Mouse (Mus musculus) ES-E14 (cell line): ENCODE results near the gene Cplane1. TPM values are rescaled to one million over a fixed set of nuclear protein-coding genes. Genes with fewer than 3 reads are reported as not detected.

Experiments used
- DNase-seq: peaks from one replicate; pipeline ENCODE4 v3.0.0-alpha.2; 2013; ENCODE audit warnings: low read depth, low spot score
- H3K27ac ChIP-seq: 2 replicates; pipeline ENCODE4 v1.5.1; 2012; ENCODE audit warnings: low read depth, mild to moderate bottlenecking, low read length, moderate library complexity, mixed read lengths; ENCODE audit not compliant: poor library complexity, insufficient read depth, severe bottlenecking
- H3K36me3 ChIP-seq: 2 replicates; pipeline ENCODE4 v1.6.1; 2012; ENCODE audit warnings: mild to moderate bottlenecking, low read length, moderate library complexity, mixed read lengths; ENCODE audit not compliant: control insufficient read depth, poor library complexity, insufficient read depth, severe bottlenecking
- H3K4me1 ChIP-seq, 2 experiments: fragments of 150-350 bp in 1 of 2; sonication (generic) in 1 of 2; 2 replicates each; pipeline ENCODE4 v1.6.1; 2012; ENCODE audit warnings: low read length in 2 of 2, mild to moderate bottlenecking in 1 of 2, mixed read lengths in 1 of 2; ENCODE audit not compliant: control insufficient read depth in 2 of 2, insufficient read depth in 2 of 2, poor library complexity in 1 of 2
- H3K4me3 ChIP-seq, 2 experiments: fragments of 150-350 bp in 1 of 2; sonication (generic) in 1 of 2; 2 replicates each; pipeline ENCODE4 v1.5.1; 2012; ENCODE audit warnings: low read length in 2 of 2, low read depth in 1 of 2, mild to moderate bottlenecking in 1 of 2, mixed read lengths in 1 of 2; ENCODE audit not compliant: insufficient read depth in 1 of 2, poor library complexity in 1 of 2, severe bottlenecking in 1 of 2
- H3K9ac ChIP-seq: 2 replicates; pipeline ENCODE4 v1.6.1; 2012; ENCODE audit warnings: low read depth, mild to moderate bottlenecking, low read length, mixed read lengths; ENCODE audit not compliant: poor library complexity, insufficient read depth, severe bottlenecking
- H3K9me3 ChIP-seq: fragments of 150-350 bp; sonication (generic); 2 replicates; pipeline ENCODE4 v1.6.1; 2012; ENCODE audit warnings: low read depth, mild to moderate bottlenecking, low read length; ENCODE audit not compliant: control insufficient read depth, insufficient read depth
- CHD2 ChIP-seq: IDR thresholded peaks from 2 replicates; pipeline ENCODE4 v1.6.1; 2014; ENCODE audit warnings: mild to moderate bottlenecking, low read depth, low read length, inconsistent platforms
- HCFC1 ChIP-seq: IDR thresholded peaks from 2 replicates; pipeline ENCODE4 v1.6.1; 2012; ENCODE audit warnings: low read length, inconsistent platforms, borderline replicate concordance; ENCODE audit not compliant: insufficient read depth
- MAFK ChIP-seq: IDR thresholded peaks from 2 replicates; pipeline ENCODE4 v1.6.1; 2014; ENCODE audit warnings: mild to moderate bottlenecking, low read depth, low read length, inconsistent platforms; ENCODE audit not compliant: insufficient read depth
- ZC3H11A ChIP-seq: IDR thresholded peaks from 2 replicates; pipeline ENCODE4 v1.6.1; 2012; ENCODE audit warnings: low read depth, mild to moderate bottlenecking, inconsistent platforms, low read length, borderline replicate concordance
- ZNF384 ChIP-seq: IDR thresholded peaks from 2 replicates; pipeline ENCODE4 v1.6.1; 2012; ENCODE audit warnings: low read depth, low read length, inconsistent platforms
- in situ Hi-C, 2 experiments: fragments of 600-800 bp; cut with MboI; formaldehyde crosslinking; loops; one replicate each; pipeline ENCODE4 v1.15.1; 2025; ENCODE audit warnings: low sequenced_read_pairs in 2 of 2, inconsistent platforms in 1 of 2; ENCODE audit not compliant: unreplicated experiment in 2 of 2
- total RNA-seq: library from RNA; depleted of rRNA; stranded (reverse); fragments of 300-350 nt; gene quantifications from 2 replicates; pipeline ENCODE4 v1.2.3, GENCODE M21; 2012; rRNA removed

Gene Cplane1
- total RNA-seq, 1 experiment: 13.5 TPM

- Histone ChIP-seq H3K4me1 (no peaks in the 10 kb centered on the region), H3K9ac (no peak overlapping the region), H3K4me3 (no peak overlapping the region), H3K9me3 (no peaks in the 10 kb centered on the region), H3K36me3 (peaks cover 11% of the 10 kb centered on the region), H3K27ac (no peak overlapping the region)
- in situ Hi-C loops: no loop called here
- no peak for DNase-seq
- no peak for TF ChIP-seq ZNF384
- no peak for TF ChIP-seq ZC3H11A
- TF ChIP-seq HCFC1: no peak
- TF ChIP-seq CHD2: no peak
- no peak for TF ChIP-seq MAFK
Measured at GRCm38 (mm10) chr15:8305474-8305873, 136.6 kb downstream of the Cplane1 start.

DNA sequence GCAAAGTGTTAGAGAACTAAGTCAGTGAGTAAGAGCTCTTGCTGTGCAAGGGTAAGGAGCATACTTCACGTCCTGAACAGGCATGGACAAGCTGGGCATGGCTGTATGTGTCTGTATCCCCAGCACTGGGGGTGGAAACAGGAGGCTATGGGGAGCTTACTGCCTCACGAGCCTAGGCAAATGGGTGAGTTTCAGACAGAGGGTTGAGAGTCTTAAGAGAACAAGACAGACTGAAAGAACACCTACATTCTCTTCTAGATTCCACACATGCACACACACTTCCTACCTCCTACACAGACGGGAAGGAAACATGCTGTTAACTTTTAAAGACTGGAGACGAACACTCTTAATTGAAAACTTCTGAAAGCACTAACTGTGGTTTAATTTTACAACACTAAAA lies 148.5 kb downstream of the Cplane1 start:
- no peak overlapping the region for H3K27ac ChIP-seq
- H3K9me3 ChIP-seq: no peaks in the 10 kb centered on the region
- H3K9ac ChIP-seq: no peak overlapping the region
- in situ Hi-C loops: no loop called here
- no peaks in the 10 kb centered on the region for H3K4me1 ChIP-seq
- DNase-seq: no peak
- TF ChIP-seq HCFC1 (no peak), ZNF384 (no peak), ZC3H11A (no peak), CHD2 (no peak), MAFK (no peak)
- H3K36me3 ChIP-seq: peaks cover 12% of the 10 kb centered on the region
- H3K4me3 ChIP-seq: no peak overlapping the region

GRCm38 (mm10) chr15:8319191-8319590 lies 150.3 kb downstream of the Cplane1 start:
- Histone ChIP-seq H3K4me1 (no peaks in the 10 kb centered on the region), H3K9me3 (no peaks in the 10 kb centered on the region), H3K4me3 (no peak overlapping the region), H3K9ac (no peak overlapping the region), H3K36me3 (peaks cover 12% of the 10 kb centered on the region), H3K27ac (no peak overlapping the region)
- in situ Hi-C loops: no loop called here
- TF ChIP-seq MAFK (no peak), HCFC1 (no peak), ZNF384 (no peak), CHD2 (no peak), ZC3H11A (no peak)
- DNase-seq: no peak

Other genes starting within 250 kb of the Cplane1 start
- 39.9 and 45.5 TPM in 2 replicates for gene Wdr70, start 69.9 kb upstream of the Cplane1 start, total RNA-seq
- gene Nup155, start 59.8 kb upstream of the Cplane1 start, total RNA-seq: 133 and 156 TPM in 2 replicates